Mouse (Mus musculus): ENCODE results near the gene Prickle2. TPM values are rescaled to one million over a fixed set of nuclear protein-coding genes. Genes with fewer than 3 reads are reported as not detected.

Gene Prickle2
- polyA plus RNA-seq, 1 experiment from 2014 or later: 1.7 TPM

DNA sequence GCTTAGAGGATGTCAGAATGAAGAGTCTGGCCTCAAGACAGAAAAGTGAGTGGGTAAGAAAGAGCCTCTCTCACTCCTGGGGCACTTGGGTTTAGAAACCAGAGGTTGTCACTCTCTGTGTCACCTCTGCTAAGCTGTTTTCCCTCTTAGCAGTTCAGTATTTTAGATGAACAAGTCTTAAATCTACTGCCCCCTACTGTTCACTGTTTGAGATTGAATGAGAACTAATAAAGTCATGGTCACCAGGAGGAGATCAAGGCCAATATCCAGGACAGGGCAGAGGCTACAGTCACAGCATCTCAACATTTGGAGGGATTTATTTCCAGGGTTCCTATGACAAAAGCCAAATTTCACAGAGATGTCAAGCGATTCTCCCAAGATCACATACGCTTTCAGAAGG, 228.3 kb downstream of the Prickle2 start:
- DNase-seq (ENCODE audit: low spot score) (no peak), ATAC-seq (replicated peaks; ENCODE audit: low FRiP score) (no peak)
- WGBS: 92% methylated on average over 2 of the region's 2 CpGs

DNA sequence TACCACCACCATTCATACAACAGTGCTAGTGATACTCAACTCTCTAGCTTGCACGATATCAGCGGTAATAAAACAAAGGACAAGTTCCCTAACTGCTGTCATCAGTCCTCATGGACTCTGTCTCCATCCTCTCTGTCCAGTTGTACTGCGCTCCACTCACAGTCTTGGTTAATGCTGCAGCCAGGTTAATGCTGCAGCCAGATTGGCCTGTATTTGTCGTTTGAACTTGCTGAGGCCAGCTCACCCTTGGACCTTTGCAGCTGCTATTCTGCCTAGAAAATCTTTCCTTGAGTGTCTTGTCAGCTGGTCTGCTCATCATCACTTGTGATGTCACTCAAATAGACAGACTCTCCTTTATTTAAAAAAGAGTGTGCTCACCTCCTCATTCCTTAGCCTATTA, 236.5 kb downstream of the Prickle2 start:
- H3K9ac ChIP-seq (ENCODE audit: low read depth, low read length): no peak overlapping the region
- DNase-seq (ENCODE audit: low spot score) (no peak), ATAC-seq (replicated peaks; ENCODE audit: low FRiP score) (no peak)
- no peak overlapping the region for H3K27ac ChIP-seq (ENCODE audit: low read depth, low read length)
- H3K9me3 ChIP-seq (ENCODE audit: control insufficient read depth, low read length): no peaks in the 10 kb centered on the region
- H3K4me1 ChIP-seq (replicated peaks; ENCODE audit: control insufficient read depth, insufficient read depth, low read length): peaks cover 12% of the 10 kb centered on the region
- H3K36me3 ChIP-seq (ENCODE audit: control insufficient read depth, insufficient read depth, low read length): no peaks in the 10 kb centered on the region
- 66% methylated on average over 4 of the region's 4 CpGs for WGBS
- H3K4me2 ChIP-seq: no peak overlapping the region
- H3K4me3 ChIP-seq (ENCODE audit: low read depth, low read length): no peak overlapping the region
- H3K27me3 ChIP-seq (replicated peaks; ENCODE audit: control insufficient read depth, insufficient read depth, low read length): no peaks in the 10 kb centered on the region

More for the DNA sequence above, 228.3 kb downstream of the Prickle2 start:
- no peak overlapping the region for H3K4me3 ChIP-seq (ENCODE audit: low read depth, low read length)
- H3K9ac ChIP-seq (ENCODE audit: low read depth, low read length): no peak overlapping the region
- H3K36me3 ChIP-seq (ENCODE audit: control insufficient read depth, insufficient read depth, low read length): no peaks in the 10 kb centered on the region
- H3K4me2 ChIP-seq: no peak overlapping the region
- no peaks in the 10 kb centered on the region for H3K9me3 ChIP-seq (ENCODE audit: control insufficient read depth, low read length)
- H3K27ac ChIP-seq (ENCODE audit: low read depth, low read length): no peak overlapping the region
- H3K4me1 ChIP-seq (replicated peaks; ENCODE audit: control insufficient read depth, insufficient read depth, low read length): no peaks in the 10 kb centered on the region
- 0 out of 2 replicates have a peak, but pooled peaks cover 5% of the 10 kb centered on the region for H3K27me3 ChIP-seq (replicated peaks; ENCODE audit: control insufficient read depth, insufficient read depth, low read length)

GRCm38 (mm10) chr6:92468892-92469291, 237.1 kb downstream of the Prickle2 start:
- peaks cover 13% of the 10 kb centered on the region for H3K4me1 ChIP-seq (replicated peaks; ENCODE audit: control insufficient read depth, insufficient read depth, low read length)
- DNase-seq (ENCODE audit: low spot score): no peak
- no peak overlapping the region for H3K9ac ChIP-seq (ENCODE audit: low read depth, low read length)
- no peak for ATAC-seq (replicated peaks; ENCODE audit: low FRiP score)
- no peaks in the 10 kb centered on the region for H3K9me3 ChIP-seq (ENCODE audit: control insufficient read depth, low read length)
- H3K27me3 ChIP-seq (replicated peaks; ENCODE audit: control insufficient read depth, insufficient read depth, low read length): no peaks in the 10 kb centered on the region
- H3K4me2 ChIP-seq: no peak overlapping the region
- H3K36me3 ChIP-seq (ENCODE audit: control insufficient read depth, insufficient read depth, low read length): no peaks in the 10 kb centered on the region
- 41% methylated on average over 4 of the region's 4 CpGs for WGBS
- no peak overlapping the region for H3K27ac ChIP-seq (ENCODE audit: low read depth, low read length)
- H3K4me3 ChIP-seq (ENCODE audit: low read depth, low read length): no peak overlapping the region

DNA sequence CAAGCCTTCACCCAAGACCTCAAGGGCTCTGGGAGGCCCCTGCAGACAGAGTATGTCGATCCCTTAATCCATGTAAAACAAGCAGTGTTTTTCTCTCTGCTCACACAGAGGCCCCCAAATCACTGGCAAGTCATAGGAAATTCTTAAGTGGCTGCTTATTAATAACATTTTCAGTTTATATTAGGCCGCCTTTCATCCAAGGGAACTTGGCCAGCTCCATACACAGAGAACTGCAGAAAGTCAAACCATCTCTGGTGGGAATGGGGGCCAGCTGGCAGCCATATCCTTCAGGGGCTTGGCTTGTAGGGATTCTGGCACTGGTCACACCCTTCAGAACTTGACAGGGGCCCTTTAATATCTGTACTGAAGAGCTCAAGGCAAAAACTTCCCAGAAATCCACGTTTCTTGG, 237.6 kb downstream of the Prickle2 start:
- Histone ChIP-seq H3K27ac (ENCODE audit: low read depth, low read length) (no peak overlapping the region), H3K4me1 (replicated peaks; ENCODE audit: control insufficient read depth, insufficient read depth, low read length) (peaks cover 13% of the 10 kb centered on the region), H3K9ac (ENCODE audit: low read depth, low read length) (no peak overlapping the region), H3K4me3 (ENCODE audit: low read depth, low read length) (no peak overlapping the region), H3K9me3 (ENCODE audit: control insufficient read depth, low read length) (no peaks in the 10 kb centered on the region), H3K4me2 (no peak overlapping the region), H3K36me3 (ENCODE audit: control insufficient read depth, insufficient read depth, low read length) (no peaks in the 10 kb centered on the region), H3K27me3 (replicated peaks; ENCODE audit: control insufficient read depth, insufficient read depth, low read length) (no peaks in the 10 kb centered on the region)
- WGBS: 49% methylated on average over 3 of the region's 3 CpGs
- DNase-seq (ENCODE audit: low spot score): no peak
- ATAC-seq (replicated peaks; ENCODE audit: low FRiP score): no peak

DNA sequence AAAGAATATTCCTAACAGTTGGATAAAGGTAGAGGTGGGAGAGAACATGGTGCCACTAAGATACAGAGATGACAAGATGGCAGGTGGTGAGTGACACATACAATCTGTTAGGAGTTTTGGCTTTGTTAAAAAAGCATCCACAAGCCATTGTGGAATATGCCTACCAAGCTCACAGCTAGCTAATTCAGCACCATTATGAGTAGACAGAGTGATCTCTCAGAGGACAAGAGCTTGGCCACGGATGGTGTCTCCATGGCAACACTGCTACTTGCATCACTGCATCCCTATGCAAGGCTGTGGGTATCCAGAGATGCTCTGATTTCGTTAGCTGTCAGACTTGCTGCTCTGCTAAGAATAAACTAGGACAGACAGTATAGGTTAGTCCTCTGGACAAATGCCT, 238.6 kb downstream of the Prickle2 start:
- H3K4me1 ChIP-seq (replicated peaks; ENCODE audit: control insufficient read depth, insufficient read depth, low read length): peaks cover 13% of the 10 kb centered on the region
- no peak overlapping the region for H3K4me2 ChIP-seq
- ATAC-seq (replicated peaks; ENCODE audit: low FRiP score) (no peak), DNase-seq (ENCODE audit: low spot score) (no peak)
- WGBS: 77% methylated on average over 2 of the region's 2 CpGs
- no peak overlapping the region for H3K4me3 ChIP-seq (ENCODE audit: low read depth, low read length)
- no peaks in the 10 kb centered on the region for H3K36me3 ChIP-seq (ENCODE audit: control insufficient read depth, insufficient read depth, low read length)
- H3K9me3 ChIP-seq (ENCODE audit: control insufficient read depth, low read length): no peaks in the 10 kb centered on the region
- no peak overlapping the region for H3K9ac ChIP-seq (ENCODE audit: low read depth, low read length)
- H3K27me3 ChIP-seq (replicated peaks; ENCODE audit: control insufficient read depth, insufficient read depth, low read length): no peaks in the 10 kb centered on the region
- H3K27ac ChIP-seq (ENCODE audit: low read depth, low read length): no peak overlapping the region

DNA sequence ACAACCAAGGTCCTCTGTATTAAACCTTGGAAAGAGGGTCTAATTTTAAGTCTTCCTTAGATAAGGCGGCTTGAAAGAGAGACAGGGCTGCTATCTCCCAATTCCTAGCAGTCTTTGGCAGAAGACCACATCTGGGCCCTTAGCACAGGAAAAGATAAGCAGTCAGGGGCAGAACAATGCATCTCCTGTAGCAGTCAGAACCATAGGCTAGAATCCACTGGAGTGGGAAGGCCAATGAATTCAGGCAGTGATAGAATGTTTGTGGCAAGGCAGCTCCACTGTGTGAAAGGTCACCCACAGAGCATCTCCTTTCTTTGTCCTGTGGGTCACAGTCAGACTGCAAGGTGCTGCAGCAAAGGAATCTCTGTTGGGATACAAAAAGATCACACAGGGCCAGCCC, 240.3 kb downstream of the Prickle2 start:
- H3K9ac ChIP-seq (ENCODE audit: low read depth, low read length): no peak overlapping the region
- peaks cover 13% of the 10 kb centered on the region for H3K4me1 ChIP-seq (replicated peaks; ENCODE audit: control insufficient read depth, insufficient read depth, low read length)
- no peaks in the 10 kb centered on the region for H3K27me3 ChIP-seq (replicated peaks; ENCODE audit: control insufficient read depth, insufficient read depth, low read length)
- no peaks in the 10 kb centered on the region for H3K36me3 ChIP-seq (ENCODE audit: control insufficient read depth, insufficient read depth, low read length)
- no peak overlapping the region for H3K4me3 ChIP-seq (ENCODE audit: low read depth, low read length)
- DNase-seq (ENCODE audit: low spot score): no peak
- WGBS: 24% methylated on average over 1 of the region's 1 CpGs
- no peak overlapping the region for H3K27ac ChIP-seq (ENCODE audit: low read depth, low read length)
- ATAC-seq (replicated peaks; ENCODE audit: low FRiP score): peak; percentile 41; the same call in 1 of the 2 replicates
- H3K9me3 ChIP-seq (ENCODE audit: control insufficient read depth, low read length): no peaks in the 10 kb centered on the region
- H3K4me2 ChIP-seq: no peak overlapping the region

- Histone ChIP-seq H3K4me2 (no peak overlapping the region), H3K27ac (ENCODE audit: low read depth, low read length) (no peak overlapping the region; the same call in 1 of the 2 replicates), H3K9me3 (ENCODE audit: control insufficient read depth, low read length) (no peaks in the 10 kb centered on the region), H3K4me3 (ENCODE audit: low read depth, low read length) (no peak overlapping the region), H3K9ac (ENCODE audit: low read depth, low read length) (no peak overlapping the region), H3K4me1 (replicated peaks; ENCODE audit: control insufficient read depth, insufficient read depth, low read length) (peaks cover 13% of the 10 kb centered on the region), H3K36me3 (ENCODE audit: control insufficient read depth, insufficient read depth, low read length) (no peaks in the 10 kb centered on the region), H3K27me3 (replicated peaks; ENCODE audit: control insufficient read depth, insufficient read depth, low read length) (no peaks in the 10 kb centered on the region)
- no peak for ATAC-seq (replicated peaks; ENCODE audit: low FRiP score)
- no peak for DNase-seq (ENCODE audit: low spot score)
- WGBS: 49% methylated on average over 7 of the region's 7 CpGs
Observed at GRCm38 (mm10) chr6:92464781-92465337, 241.1 kb downstream of the Prickle2 start.

DNA sequence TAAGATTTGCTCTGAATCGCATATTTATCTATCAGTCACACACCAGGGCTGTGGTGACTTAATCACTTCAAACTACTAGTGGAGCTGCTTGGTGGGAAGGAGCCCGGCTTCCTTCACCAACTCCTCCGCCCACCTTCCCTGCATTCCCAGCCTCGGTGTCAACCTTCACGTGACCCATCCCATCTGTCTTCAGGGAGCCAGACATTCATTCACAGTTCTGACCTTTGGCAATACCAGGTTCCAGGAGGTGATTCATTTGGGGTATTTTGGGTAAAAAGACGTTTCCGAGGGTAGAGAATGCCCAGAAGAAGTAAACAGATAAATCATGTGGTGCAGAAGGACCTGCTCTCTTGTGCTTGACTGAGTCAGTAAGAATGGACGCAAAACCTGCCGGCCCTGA, 242.2 kb downstream of the Prickle2 start:
- Histone ChIP-seq H3K4me1 (replicated peaks; ENCODE audit: control insufficient read depth, insufficient read depth, low read length) (peaks cover 13% of the 10 kb centered on the region), H3K27ac (ENCODE audit: low read depth, low read length) (no peak overlapping the region), H3K36me3 (ENCODE audit: control insufficient read depth, insufficient read depth, low read length) (no peaks in the 10 kb centered on the region), H3K9ac (ENCODE audit: low read depth, low read length) (no peak overlapping the region), H3K4me2 (no peak overlapping the region), H3K4me3 (ENCODE audit: low read depth, low read length) (no peak overlapping the region), H3K27me3 (replicated peaks; ENCODE audit: control insufficient read depth, insufficient read depth, low read length) (no peaks in the 10 kb centered on the region), H3K9me3 (ENCODE audit: control insufficient read depth, low read length) (no peaks in the 10 kb centered on the region)
- 34% methylated on average over 9 of the region's 9 CpGs for WGBS
- DNase-seq (ENCODE audit: low spot score) (no peak), ATAC-seq (replicated peaks; ENCODE audit: low FRiP score) (no peak)

- 75% methylated on average over 2 of the region's 2 CpGs for WGBS
- DNase-seq (ENCODE audit: low spot score) (no peak), ATAC-seq (replicated peaks; ENCODE audit: low FRiP score) (no peak)
Observed at GRCm38 (mm10) chr6:92460750-92461149, 245.2 kb downstream of the Prickle2 start.

More at GRCm38 (mm10) chr6:92460750-92461149, 245.2 kb downstream of the Prickle2 start:
- Histone ChIP-seq H3K27ac (ENCODE audit: low read depth, low read length) (no peak overlapping the region), H3K4me2 (no peak overlapping the region), H3K36me3 (ENCODE audit: control insufficient read depth, insufficient read depth, low read length) (no peaks in the 10 kb centered on the region), H3K27me3 (replicated peaks; ENCODE audit: control insufficient read depth, insufficient read depth, low read length) (no peaks in the 10 kb centered on the region), H3K9me3 (ENCODE audit: control insufficient read depth, low read length) (no peaks in the 10 kb centered on the region), H3K4me3 (ENCODE audit: low read depth, low read length) (no peak overlapping the region), H3K4me1 (replicated peaks; ENCODE audit: control insufficient read depth, insufficient read depth, low read length) (peaks cover 11% of the 10 kb centered on the region), H3K9ac (ENCODE audit: low read depth, low read length) (no peak overlapping the region)

Data from liver, embryonic 11.5 days (tissue).